Mouse (Mus musculus) right cerebral cortex, postnatal 14 days (tissue): ENCODE data around the gene Rps18.
"Not testable (repeated sequence)": the region's sequence is repeated elsewhere in the genome, so short reads cannot be mapped to it uniquely, and the experiment has no call there.

Experiments
- DNase-seq: peaks from one replicate; pipeline ENCODE4 v3.0.0; 2022

The Rps18 gene

DNA sequence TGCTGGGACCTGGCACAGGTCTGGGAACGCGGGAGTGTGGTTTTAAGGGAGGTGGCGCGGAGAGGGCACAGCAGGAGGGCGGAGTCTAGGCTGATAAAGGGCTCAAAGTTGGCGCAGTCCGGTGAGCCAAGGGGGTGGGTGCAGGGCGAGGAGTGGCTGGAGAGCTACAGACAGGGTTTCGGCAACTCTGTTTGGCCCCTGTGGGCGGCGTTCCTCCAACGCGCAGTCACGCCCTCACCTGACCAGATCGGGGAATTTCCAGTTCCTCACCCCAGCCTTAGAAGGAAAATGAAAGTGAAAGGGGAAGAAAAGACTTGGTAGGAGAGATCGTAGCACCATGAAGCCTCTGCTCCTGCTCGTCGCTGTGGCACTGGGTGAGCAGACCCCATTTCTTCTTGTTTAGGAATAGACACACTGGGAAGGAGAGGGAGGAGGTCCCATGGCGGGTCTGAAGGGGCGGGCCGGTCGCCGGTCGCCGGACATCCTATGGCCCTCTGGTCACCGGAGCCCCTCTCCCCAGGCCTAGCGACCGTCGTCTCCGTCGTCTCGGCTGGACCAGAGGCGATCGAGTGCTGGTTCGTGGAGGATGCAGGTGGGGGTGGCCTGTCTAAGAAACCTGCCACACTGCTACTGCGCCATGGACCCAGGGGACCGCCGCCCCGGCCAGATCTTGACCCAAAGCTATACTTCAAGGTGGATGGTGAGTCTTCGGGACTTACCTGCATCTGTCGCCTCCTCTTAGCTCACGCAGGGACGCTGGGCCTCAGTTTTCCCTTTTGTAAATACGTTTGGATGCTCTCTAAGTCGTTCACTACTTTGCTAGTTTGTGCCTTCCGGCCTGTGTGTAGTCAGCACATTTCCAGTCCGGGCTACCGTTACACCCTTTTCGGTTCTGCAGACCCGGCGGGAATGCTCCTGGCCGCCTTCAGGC, 36.2 kb downstream of the Rps18 start:
- DNase-seq = peak; percentile 48

- no peak for DNase-seq
Measured at GRCm38 (mm10) chr17:33918293-33919203, 37.3 kb downstream of the Rps18 start.

DNA sequence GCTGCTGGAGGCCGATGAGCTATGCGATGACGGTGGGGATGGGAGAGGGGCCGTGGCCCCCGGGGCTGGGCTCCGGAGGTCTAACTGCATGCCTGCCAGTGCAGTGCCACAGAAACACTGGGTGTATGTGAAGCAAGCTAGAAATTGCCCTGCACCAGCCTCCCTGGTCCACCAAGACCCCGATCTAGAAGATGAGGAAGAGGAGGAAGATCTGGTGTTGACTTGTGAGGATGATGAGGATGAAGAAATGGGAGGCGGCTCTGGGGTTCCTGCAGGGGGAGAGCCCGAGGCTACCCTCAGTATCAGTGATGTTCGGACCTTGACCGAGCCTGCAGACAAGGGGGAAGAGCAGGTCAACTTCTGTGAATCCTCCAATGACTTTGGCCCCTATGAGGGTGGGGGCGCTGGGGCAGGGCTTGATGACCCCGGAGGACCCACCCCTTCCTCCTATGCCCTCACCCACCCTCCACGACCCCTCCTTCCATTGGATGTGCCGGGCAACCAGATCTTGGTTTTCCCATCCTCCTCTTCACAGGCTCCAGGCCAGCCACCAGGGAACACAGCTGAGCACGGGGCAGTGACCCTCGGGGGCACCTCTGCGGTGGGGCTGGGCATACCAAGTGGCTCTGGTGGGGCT, 38.0 kb downstream of the Rps18 start:
- DNase-seq = no peak

DNA sequence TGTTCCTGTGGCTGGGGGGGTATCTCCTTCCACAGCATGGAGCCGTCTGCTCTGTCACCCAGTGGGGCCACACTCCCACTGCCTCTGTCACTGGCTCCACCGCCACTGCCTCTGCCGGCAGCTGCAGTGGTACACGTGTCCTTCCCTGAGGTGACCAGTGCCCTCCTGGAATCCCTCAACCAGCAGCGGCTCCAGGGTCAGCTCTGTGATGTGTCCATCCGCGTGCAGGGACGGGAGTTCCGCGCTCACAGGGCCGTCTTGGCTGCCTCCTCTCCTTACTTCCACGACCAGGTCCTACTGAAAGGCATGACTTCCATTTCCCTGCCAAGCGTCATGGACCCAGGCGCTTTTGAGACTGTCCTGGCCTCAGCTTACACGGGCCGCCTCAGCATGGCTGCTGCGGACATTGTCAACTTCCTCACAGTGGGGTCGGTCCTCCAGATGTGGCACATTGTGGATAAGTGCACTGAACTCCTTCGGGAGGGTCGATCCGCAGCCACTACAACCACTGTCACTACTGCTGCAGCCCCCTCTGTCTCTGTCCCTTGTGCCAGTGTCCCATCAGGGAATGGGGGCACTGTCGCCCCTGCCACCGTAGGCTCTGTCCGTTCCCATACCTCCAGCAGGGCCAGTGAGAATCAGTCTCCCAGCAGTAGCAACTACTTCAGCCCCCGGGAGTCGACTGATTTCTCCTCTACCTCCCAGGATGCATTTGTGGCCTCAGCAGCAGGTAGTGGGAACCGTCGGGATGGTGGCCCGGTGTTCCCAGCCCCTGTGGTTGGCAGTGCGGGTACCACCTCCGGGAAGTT, 38.8 kb downstream of the Rps18 start:
- no peak for DNase-seq

- no peak for DNase-seq
Measured at GRCm38 (mm10) chr17:33916294-33916693, 39.5 kb downstream of the Rps18 start.

DNA sequence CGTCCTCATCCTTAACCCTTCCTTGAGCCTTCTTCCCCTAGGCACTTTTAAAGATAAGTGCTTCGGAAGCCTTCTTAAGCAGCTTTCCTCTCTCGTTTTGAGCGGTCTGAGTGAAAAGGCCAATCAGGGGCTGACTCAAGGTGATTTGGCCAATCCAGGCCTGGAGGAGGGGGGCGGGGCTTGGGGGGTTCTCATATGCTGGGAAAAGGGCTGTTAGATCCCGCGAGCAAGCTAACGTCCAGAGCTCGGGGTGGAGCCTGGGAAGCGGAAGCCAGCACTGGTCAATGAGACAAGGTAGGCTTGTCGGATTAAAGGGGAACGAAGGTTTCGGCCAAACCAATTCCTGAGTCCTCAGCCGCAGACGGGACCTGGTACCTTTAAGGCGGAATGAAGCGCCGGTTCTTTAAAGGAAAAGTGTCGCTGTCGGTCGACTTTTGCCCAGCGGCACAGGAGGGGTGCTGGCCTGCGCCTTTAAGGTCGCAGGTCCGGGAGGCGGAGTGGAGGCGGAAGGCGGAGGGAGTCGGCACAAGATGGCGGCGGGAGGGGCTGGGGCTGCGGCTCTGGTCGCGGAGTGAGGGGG, 40.0 kb downstream of the Rps18 start, which contains the start of the genes Tapbp and Zbtb22:
Gene Tapbp (plus strand): TSS at position 229 of the 580 bp plus-strand sequence.
Gene Zbtb22 (plus strand): TSS at position 234 of the 580 bp plus-strand sequence.
- peak; percentile 93 for DNase-seq

- DNase-seq = no peak
Measured at GRCm38 (mm10) chr17:33914969-33915391, 40.8 kb downstream of the Rps18 start.

DNA sequence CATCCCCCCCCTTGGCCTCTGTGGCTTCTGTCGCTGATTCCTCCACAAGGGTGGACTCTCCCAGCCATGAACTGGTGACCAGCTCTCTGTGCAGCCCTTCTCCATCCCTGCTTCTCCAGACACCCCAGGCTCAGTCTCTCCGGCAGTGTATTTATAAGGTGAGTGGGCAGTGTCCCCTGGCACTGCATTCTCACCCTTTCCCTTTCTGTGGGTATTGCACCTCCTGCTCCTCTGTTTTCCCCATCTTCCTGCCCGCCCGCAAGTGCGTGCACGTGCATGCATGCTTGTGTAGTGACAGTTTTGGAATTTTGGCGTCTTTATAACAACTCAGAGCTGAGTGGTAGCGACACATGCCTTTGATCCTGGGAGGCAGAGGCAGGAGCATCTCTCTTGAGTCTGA, 41.9 kb downstream of the Rps18 start:
- DNase-seq = no peak

DNA sequence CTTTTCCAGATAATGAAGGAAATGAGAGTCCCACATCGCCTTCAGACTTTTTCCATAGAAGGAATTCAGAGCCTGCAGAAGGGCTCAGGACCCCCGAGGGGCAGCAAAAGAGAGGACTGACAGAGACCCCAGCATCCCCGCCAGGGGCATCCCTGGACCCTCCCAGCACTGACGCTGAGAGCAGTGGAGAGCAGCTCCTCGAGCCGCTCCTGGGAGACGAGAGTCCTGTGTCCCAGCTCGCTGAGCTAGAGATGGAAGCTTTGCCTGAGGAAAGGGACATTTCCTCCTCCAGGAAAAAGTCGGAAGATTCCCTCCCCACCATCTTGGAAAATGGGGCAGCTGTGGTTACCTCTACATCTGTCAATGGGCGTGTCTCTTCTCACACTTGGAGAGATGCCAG, 42.5 kb downstream of the Rps18 start:
- DNase-seq = no peak

GRCm38 (mm10) chr17:33911813-33912414, 43.9 kb downstream of the Rps18 start:
- DNase-seq = no peak

GRCm38 (mm10) chr17:33911052-33911812, 44.6 kb downstream of the Rps18 start:
- DNase-seq = no peak

DNA sequence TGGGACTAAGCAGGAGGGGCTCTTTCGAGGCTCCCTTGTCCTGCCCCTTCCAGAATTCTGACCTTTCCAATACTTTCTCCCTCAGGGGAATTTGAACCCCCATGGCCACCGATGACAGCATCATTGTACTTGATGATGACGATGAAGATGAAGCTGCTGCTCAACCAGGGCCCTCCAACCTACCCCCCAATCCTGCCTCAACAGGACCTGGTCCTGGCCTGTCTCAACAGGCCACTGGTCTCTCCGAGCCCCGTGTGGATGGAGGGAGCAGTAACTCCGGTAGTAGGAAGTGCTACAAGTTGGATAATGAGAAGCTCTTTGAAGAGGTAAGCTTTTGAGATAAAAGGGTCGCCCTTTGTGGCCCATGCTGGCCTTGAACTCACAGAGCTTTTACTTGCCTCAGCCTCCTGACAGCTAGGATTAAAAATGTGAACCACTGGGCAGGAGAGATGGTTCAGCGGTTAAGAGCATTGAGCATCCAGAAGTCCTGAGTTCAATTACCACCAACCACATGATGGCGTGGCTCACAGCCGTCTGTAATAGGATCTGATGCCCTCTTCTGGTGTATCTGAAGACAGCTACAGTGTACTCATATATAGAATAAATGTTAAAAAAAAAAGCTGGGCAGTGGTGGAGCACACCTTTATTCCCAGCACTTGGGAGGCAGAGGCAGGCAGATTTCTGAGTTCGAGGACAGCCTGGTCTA, 45.3 kb downstream of the Rps18 start:
- DNase-seq = no peak

GRCm38 (mm10) chr17:33909869-33910250, 45.9 kb downstream of the Rps18 start:
- no peak for DNase-seq

DNA sequence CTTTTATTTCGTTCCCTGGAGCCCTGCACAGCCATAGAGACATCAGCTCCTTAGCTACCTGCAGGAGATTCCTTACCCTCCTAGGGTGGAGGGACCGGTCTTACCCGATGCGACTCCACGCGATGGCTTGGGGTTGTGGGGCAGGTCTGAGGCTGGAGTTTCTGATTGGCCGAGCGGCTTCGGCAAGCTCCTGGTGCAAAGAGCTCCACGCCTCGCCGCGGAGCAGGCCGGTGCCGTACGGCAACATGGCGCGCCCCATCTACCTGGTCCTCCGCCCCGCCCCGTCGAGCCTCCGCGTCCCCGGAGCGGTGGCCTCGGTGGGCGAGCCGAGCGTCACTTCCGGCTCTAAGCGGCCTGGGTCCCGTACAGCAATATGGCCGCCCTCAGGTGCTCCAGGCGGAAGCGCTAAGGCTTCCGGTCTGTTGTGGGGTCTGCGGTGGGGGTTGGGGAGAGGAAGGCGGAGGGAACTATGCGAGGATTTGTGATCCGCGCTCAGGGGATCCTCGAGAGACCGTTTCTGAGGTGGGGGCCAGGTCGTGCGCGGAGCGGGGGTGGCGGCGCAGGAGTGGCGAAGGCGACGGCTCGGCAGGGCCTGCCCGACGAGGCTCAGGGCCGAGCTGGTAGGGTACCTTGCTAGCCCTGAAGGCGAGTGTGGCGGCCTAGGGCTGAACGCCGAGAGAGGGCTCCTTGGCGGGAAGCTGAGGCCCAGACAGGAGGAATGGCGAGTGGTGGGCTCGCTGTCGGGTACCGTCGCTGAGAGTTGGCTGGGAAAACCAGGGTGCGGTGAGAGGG, 46.5 kb downstream of the Rps18 start, which contains the start of gene Daxx:
Gene Daxx (plus strand): TSS at position 338 of the 792 bp plus-strand sequence.
- peak; percentile 98 for DNase-seq

DNA sequence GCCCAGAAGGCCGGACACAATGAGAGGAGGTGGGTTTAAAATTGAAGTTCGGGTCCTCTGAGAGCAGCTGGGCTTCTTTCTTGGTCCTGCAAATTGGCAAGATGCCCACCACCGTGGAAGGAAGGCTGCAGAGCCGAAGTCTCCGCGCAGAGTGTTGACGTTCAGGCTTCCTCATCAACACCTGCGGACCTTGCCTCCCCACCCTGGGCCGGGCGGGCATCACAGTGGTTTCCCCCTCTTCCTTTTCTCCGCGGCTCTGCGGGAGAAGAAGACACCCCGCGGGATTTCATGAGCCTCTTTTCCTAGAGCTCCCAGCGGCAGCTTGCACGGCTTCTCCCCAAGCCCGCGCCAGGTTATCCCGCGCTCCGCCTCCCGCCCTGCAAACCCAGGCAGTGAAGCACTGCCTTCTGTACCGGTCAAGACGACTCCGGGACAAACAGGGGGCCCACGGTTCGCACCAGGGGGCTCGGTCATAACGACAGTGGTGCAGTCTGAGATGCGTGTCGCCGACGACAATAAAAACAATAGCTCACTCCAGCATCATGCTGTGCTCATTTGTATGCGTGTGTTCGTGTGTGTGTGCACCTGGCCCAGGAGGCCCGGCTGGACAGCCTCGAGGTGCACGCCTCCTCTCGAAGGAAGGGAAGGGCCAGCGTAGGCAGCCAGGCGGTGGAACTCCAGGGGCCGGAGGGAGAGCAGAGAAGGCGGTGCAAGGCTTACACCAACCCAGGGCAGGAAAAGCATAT, 47.3 kb downstream of the Rps18 start:
- peak; percentile 73 for DNase-seq

GRCm38 (mm10) chr17:33904835-33905234, 51.0 kb downstream of the Rps18 start, which contains the start of gene Platr17:
Gene Platr17, plus strand, starts transcription at chr17:33905135.
- DNase-seq = not testable (repeated sequence)

DNA sequence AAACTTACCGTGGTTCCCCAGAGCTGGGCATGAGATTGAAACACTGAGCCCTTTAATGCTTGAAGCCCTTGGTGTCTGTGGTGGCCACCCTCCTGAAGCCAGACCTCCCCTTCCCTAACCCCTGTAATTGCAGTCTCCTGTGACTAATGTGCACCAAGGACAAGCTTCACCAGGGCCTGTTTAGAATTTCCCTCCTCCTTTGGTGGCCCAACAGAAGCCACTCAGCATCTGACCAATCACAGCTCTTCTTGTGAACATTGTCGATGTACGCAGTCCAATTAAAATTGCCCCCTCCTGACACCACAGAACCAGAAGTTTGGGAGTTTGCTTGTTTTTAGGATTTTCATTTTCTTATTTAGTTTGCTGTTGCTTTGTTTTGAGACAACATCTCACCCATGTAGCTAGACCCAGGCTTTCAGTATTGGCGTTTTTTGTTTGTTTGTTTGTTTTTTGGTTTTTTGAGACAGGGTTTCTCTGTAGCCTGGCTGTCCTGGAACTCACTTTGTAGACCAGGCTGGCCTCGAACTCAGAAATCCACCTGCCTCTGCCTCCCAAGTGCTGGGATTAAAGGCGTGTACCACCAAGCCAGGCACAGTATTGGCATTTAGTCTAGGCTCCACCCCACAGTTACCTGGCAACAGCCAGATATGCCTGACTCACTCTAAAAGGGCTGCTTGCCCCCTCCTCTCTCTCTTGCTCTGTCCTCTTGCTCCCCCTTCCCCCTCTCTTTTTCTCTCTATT, 51.7 kb downstream of the Rps18 start:
- not testable (repeated sequence) for DNase-seq
